Mouse (Mus musculus): ENCODE measurements around the gene Muc1. TPM values are rescaled to one million over a fixed set of nuclear protein-coding genes. Genes with fewer than 3 reads are reported as not detected.
"Not testable (repeated sequence)": the region's sequence is repeated elsewhere in the genome, so short reads cannot be mapped to it uniquely, and the experiment has no call there.

Muc1 gene
- polyA plus RNA-seq, 1 experiment from 2014 or later, result 0.52 TPM

DNA sequence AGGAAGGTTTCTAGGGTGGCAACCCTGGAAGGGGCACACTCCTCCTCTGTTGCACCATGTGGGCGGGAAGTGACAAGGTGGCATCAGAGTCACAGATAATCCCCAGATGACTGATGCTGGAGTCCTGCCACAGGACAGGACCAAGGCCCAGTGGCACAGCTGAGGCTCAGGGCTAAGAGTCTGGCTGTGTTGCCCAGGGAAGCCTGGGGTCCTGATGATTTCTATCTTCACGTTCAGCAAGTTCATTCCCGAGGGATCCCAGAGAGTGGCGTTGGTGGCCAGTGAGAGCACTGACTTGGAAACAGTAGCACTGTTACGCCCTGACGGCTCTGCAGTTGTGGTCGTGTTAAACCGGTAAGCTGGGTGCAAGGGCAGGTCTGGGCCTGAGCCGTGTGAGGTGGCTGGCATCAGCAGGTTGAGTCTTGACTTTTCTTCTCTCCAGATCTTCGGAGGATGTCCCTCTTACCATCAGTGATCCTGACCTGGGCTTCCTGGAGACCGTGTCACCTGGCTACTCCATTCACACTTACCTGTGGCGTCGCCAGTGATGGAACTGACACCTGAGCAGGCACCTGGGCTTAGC, 20.7 kb upstream of the Muc1 start:
- Histone ChIP-seq H3K4me2 (replicated peaks) (no peak overlapping the region), H3K27me3 (ENCODE audit: control insufficient read depth, insufficient read depth, low read length) (no peaks in the 10 kb centered on the region), H3K36me3 (replicated peaks; ENCODE audit: control insufficient read depth, insufficient read depth) (peaks cover 71% of the 10 kb centered on the region), H3K4me1 (replicated peaks; ENCODE audit: control insufficient read depth, insufficient read depth, low read length) (peaks cover 12% of the 10 kb centered on the region), H3K27ac (no peak overlapping the region), H3K4me3 (replicated peaks; ENCODE audit: low read length) (no peak overlapping the region), H3K9me3 (ENCODE audit: control insufficient read depth, low read length) (no peaks in the 10 kb centered on the region), H3K9ac (no peak overlapping the region)
- no peak for DNase-seq (ENCODE audit: low spot score)
- no peak for ATAC-seq (ENCODE audit: low FRiP score)
- WGBS, result 93% methylated on average over 13 of the region's 13 CpGs

DNA sequence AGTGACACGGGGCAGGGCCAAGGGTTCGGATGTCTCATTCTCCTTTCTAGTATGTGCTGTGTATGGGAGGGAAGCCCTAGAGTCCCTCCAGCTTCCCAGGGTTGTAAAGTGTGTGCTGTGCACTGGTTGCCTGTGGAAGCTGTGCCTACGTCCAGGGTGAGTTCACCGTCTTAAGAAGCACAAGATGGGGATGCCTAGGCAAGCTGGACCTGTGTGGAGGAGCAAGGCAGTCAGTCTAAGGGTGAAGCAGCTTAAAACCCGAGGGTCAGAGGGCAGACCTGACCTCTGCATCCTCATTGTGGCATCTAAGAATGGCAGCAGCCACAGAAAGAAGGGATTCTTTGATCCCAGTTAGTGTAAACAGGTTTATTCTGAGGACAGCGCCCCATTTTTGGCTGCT, 20.1 kb upstream of the Muc1 start:
- no peak overlapping the region for H3K27ac ChIP-seq
- WGBS, result 94% methylated on average over 6 of the region's 6 CpGs
- H3K27me3 ChIP-seq (ENCODE audit: control insufficient read depth, insufficient read depth, low read length), result no peaks in the 10 kb centered on the region
- ATAC-seq (ENCODE audit: low FRiP score) (no peak), DNase-seq (ENCODE audit: low spot score) (no peak)
- no peaks in the 10 kb centered on the region for H3K9me3 ChIP-seq (ENCODE audit: control insufficient read depth, low read length)
- no peak overlapping the region for H3K4me2 ChIP-seq (replicated peaks)
- H3K4me1 ChIP-seq (replicated peaks; ENCODE audit: control insufficient read depth, insufficient read depth, low read length), result peaks cover 11% of the 10 kb centered on the region
- peaks cover 71% of the 10 kb centered on the region for H3K36me3 ChIP-seq (replicated peaks; ENCODE audit: control insufficient read depth, insufficient read depth)
- H3K9ac ChIP-seq, result no peak overlapping the region
- no peak overlapping the region for H3K4me3 ChIP-seq (replicated peaks; ENCODE audit: low read length)

DNA sequence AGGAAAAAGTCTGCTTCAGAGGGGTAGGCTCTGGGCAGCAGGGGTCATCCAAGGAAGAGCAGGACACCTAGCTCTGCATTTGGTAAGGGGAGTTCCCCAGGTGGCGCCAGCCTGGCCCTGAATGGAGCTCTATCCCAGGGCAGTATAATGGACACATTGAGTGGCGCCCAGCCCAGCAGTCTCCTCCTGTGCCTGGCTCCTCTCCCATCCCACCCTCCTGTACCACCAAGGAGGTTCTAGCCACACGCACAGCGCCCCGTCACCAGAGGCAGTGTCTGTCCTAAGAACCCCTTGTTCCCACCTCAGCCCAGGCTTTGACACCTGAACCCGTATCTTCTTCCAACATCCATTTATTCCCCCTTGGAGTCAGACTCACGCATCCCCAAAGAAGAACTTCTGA, 19.1 kb upstream of the Muc1 start:
- DNase-seq (ENCODE audit: low spot score), result no peak
- WGBS, result 87% methylated on average over 7 of the region's 7 CpGs
- Histone ChIP-seq H3K9me3 (ENCODE audit: control insufficient read depth, low read length) (no peaks in the 10 kb centered on the region), H3K4me3 (replicated peaks; ENCODE audit: low read length) (no peak overlapping the region), H3K27ac (no peak overlapping the region), H3K4me2 (replicated peaks) (no peak overlapping the region), H3K36me3 (replicated peaks; ENCODE audit: control insufficient read depth, insufficient read depth) (peaks cover 63% of the 10 kb centered on the region), H3K27me3 (ENCODE audit: control insufficient read depth, insufficient read depth, low read length) (no peaks in the 10 kb centered on the region), H3K4me1 (replicated peaks; ENCODE audit: control insufficient read depth, insufficient read depth, low read length) (peaks cover 11% of the 10 kb centered on the region), H3K9ac (no peak overlapping the region)
- no peak for ATAC-seq (ENCODE audit: low FRiP score)

DNA sequence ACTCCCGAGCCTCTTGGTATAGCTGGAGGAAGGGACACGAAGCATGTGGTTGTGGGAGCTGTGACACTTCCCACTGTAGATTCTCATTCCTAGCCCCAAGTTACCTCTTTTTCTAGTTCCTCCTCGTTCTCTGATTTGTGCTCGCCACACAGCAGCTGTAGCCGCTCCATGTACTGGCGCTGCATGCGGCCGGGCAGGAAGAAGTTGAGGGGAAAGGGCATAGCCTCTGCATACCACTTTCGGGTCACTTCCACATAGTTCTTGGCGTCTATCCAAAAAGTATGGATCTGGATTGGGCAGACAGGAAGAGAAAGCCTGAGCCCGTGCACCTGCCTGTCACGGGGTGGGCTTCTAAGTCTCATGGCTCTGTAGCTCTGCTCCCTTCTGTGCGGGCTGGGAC, 18.7 kb upstream of the Muc1 start:
- DNase-seq (ENCODE audit: low spot score) (no peak), ATAC-seq (ENCODE audit: low FRiP score) (no peak)
- Histone ChIP-seq H3K9me3 (ENCODE audit: control insufficient read depth, low read length) (no peaks in the 10 kb centered on the region), H3K4me1 (replicated peaks; ENCODE audit: control insufficient read depth, insufficient read depth, low read length) (peaks cover 12% of the 10 kb centered on the region), H3K36me3 (replicated peaks; ENCODE audit: control insufficient read depth, insufficient read depth) (peaks cover 59% of the 10 kb centered on the region), H3K27ac (no peak overlapping the region), H3K4me3 (replicated peaks; ENCODE audit: low read length) (no peak overlapping the region), H3K27me3 (ENCODE audit: control insufficient read depth, insufficient read depth, low read length) (no peaks in the 10 kb centered on the region), H3K9ac (no peak overlapping the region), H3K4me2 (replicated peaks) (no peak overlapping the region)
- 89% methylated on average over 13 of the region's 13 CpGs for WGBS

DNA sequence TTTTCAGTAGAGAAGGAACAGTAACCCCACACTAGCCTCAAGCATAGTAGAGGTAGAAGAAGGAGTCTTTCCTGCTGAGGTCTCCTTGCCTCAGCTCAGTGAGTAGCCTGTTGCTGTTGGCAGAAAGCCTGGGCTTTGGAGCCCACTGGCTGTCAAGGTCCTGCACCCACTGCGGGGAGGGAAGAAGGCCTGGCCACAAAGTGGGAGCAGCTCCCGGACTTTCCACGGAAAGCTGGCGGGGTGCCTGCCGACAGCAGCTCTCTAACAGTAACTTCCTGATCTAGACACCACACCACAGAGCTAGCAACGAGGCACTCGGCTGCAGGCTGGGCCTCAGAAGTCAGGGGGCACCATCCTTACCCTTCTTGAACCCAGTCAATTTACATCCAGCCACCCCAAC, 18.1 kb upstream of the Muc1 start:
- H3K9ac ChIP-seq, result no peak overlapping the region
- no peaks in the 10 kb centered on the region for H3K9me3 ChIP-seq (ENCODE audit: control insufficient read depth, low read length)
- peaks cover 18% of the 10 kb centered on the region for H3K4me1 ChIP-seq (replicated peaks; ENCODE audit: control insufficient read depth, insufficient read depth, low read length)
- no peak for DNase-seq (ENCODE audit: low spot score)
- H3K4me2 ChIP-seq (replicated peaks), result no peak overlapping the region
- H3K4me3 ChIP-seq (replicated peaks; ENCODE audit: low read length), result no peak overlapping the region
- H3K27me3 ChIP-seq (ENCODE audit: control insufficient read depth, insufficient read depth, low read length), result no peaks in the 10 kb centered on the region
- H3K36me3 ChIP-seq (replicated peaks; ENCODE audit: control insufficient read depth, insufficient read depth), result peaks cover 54% of the 10 kb centered on the region
- ATAC-seq (ENCODE audit: low FRiP score), result no peak
- no peak overlapping the region for H3K27ac ChIP-seq
- WGBS, result 81% methylated on average over 7 of the region's 7 CpGs

DNA sequence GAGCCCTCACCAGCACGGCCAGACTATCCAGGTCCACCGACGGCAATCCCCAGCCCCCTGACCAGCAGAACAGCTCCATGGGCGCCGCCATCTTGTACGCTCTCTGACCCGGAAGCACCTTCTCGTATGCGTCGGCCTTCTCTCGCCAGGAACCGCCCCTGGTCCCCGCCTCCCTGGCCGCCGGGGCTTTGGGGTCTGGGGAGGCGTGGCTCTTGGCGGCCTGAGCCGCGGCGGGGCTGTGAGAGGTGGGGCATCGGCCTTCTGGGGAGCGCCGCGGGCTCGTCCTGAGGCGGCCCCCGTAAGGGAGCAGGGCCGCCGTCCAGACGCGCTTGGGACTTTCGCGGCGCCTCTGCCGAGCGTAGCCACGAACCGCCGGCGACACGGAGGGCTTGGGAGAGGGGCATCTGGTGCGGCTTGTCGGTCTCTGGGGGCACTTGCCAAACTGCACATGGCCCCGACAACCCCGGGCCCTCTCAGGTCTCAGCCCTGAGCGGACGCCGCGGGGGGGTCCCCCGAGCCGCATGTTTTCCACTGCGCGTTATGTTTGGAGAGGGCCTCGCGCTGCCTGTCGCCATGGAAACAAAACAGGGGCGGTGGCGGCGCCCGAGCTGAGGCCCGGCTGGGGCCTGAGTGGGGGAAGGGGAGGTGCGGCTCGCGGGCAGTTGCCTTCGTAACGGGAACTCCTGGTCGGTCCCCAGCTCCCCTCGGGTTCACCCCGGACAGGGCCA, 14.9 kb upstream of the Muc1 start:
- H3K9me3 ChIP-seq (ENCODE audit: control insufficient read depth, low read length), result no peaks in the 10 kb centered on the region
- ATAC-seq (ENCODE audit: low FRiP score) (peak; percentile 86), DNase-seq (ENCODE audit: low spot score) (peak; percentile 94)
- peak overlapping the region; percentile 82 for H3K9ac ChIP-seq
- H3K4me2 ChIP-seq (replicated peaks), result peak overlapping the region; percentile 87
- no peaks in the 10 kb centered on the region for H3K27me3 ChIP-seq (ENCODE audit: control insufficient read depth, insufficient read depth, low read length)
- peaks cover 22% of the 10 kb centered on the region for H3K36me3 ChIP-seq (replicated peaks; ENCODE audit: control insufficient read depth, insufficient read depth)
- H3K27ac ChIP-seq, result peak overlapping the region; percentile 99
- peak overlapping the region; percentile 79 for H3K4me3 ChIP-seq (replicated peaks; ENCODE audit: low read length)
- H3K4me1 ChIP-seq (replicated peaks; ENCODE audit: control insufficient read depth, insufficient read depth, low read length), result peaks cover 19% of the 10 kb centered on the region
- WGBS, result under 1% methylated on average over 63 of the region's 69 CpGs

DNA sequence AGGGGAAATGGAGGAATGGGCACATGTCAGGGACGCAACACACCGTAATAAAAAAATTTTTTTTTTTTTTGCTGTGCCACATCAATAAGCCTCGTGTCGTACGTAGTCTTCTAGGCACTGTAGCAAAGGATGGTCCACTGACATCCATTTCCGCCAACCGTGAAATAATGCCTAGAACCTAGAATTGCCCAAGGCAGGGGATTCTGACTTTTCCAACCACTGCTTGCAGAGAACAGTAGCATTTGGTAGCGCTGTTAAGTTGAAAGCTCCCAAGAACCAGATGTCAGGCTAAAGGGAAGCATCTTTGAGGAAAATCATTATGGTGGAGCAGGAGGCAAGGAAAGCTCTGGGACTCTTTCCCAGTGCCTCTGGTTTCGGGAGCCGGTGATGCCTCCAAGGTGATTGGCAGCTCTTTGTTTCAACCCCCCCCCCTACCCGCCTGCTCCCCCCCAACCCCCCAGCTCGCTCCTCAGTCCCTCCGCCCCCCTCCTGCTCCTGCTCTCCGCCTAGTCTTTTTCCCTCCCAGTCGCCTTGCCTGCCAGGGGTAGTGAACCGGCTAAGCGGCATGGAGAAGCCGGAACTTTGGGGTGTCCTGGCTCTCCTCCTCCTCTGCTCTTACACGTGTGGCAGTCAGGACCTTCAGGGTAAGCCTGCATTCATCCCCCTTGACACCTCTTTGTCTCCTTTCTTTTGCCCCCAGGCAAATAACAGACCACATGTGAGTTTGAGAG, 14.0 kb upstream of the Muc1 start, which contains the start of gene Thbs3:
TSS of gene Thbs3 (plus strand) at position 500 of the 731 bp plus-strand sequence.
- Histone ChIP-seq H3K4me1 (replicated peaks; ENCODE audit: control insufficient read depth, insufficient read depth, low read length) (peaks cover 19% of the 10 kb centered on the region), H3K4me3 (replicated peaks; ENCODE audit: low read length) (peak within 1 kb of the TSS; percentile 79), H3K4me2 (replicated peaks) (peak within 1 kb of the TSS; percentile 87), H3K9me3 (ENCODE audit: control insufficient read depth, low read length) (no peaks in the 10 kb centered on the region), H3K36me3 (replicated peaks; ENCODE audit: control insufficient read depth, insufficient read depth) (peaks cover 13% of the 10 kb centered on the region; the same call in 1 of the 2 replicates), H3K9ac (peak within 1 kb of the TSS; percentile 82), H3K27ac (peak within 1 kb of the TSS; percentile 99), H3K27me3 (ENCODE audit: control insufficient read depth, insufficient read depth, low read length) (no peaks in the 10 kb centered on the region)
- ATAC-seq (ENCODE audit: low FRiP score) (no peak), DNase-seq (ENCODE audit: low spot score) (peak; percentile 43)
- under 1% methylated on average over 15 of the region's 19 CpGs for WGBS

DNA sequence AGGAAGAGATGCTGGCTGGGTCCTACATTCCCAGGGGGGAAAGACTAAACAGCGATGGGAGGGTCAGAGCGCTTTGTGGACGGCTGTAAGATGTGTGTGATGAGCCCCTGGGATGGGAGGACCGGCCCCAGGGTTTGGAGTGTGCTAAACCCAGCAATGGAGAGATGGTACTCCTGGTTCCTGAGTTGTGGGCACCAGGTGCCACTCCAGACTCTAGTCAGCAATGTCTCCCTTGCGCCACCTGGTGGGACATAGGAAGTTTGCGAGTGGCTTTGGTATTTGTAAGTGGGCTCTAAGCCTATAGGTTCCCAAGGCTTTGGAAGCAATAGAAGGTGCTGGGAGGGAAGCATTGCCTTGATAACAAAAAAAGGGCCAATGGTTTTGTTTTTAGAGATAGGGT, 13.0 kb upstream of the Muc1 start:
- ATAC-seq (ENCODE audit: low FRiP score), result peak; percentile 40
- WGBS, result under 1% methylated on average over 6 of the region's 6 CpGs
- Histone ChIP-seq H3K27me3 (ENCODE audit: control insufficient read depth, insufficient read depth, low read length) (no peaks in the 10 kb centered on the region), H3K9me3 (ENCODE audit: control insufficient read depth, low read length) (no peaks in the 10 kb centered on the region), H3K36me3 (replicated peaks; ENCODE audit: control insufficient read depth, insufficient read depth) (0 out of 2 replicates have a peak, but pooled peaks cover 3% of the 10 kb centered on the region), H3K4me2 (replicated peaks) (peak overlapping the region; percentile 87), H3K4me1 (replicated peaks; ENCODE audit: control insufficient read depth, insufficient read depth, low read length) (peaks cover 19% of the 10 kb centered on the region), H3K27ac (peak overlapping the region; percentile 99), H3K9ac (peak overlapping the region; percentile 82), H3K4me3 (replicated peaks; ENCODE audit: low read length) (peak overlapping the region; percentile 79)
- DNase-seq (ENCODE audit: low spot score), result peak; percentile 94

DNA sequence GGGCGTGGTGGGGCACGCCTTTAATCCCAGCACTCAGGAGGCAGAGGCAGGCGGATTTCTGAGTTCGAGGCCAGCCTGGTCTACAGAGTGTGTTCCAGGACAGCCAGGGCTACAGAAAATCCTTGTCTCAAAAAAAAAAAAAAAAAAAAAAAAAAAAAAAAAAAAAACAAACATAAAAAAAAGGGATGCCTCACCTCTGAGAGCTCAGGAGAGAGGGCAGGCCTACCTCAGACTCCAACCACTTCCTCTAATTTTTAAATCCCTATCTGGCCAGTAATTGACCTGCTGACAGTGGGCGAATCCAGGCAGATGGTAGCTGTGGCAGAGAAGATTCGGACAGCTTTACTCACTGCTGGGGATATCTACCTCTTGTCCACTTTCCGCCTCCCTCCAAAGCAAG, 12.4 kb upstream of the Muc1 start:
- ATAC-seq (ENCODE audit: low FRiP score); H3K9me3 ChIP-seq (ENCODE audit: control insufficient read depth, low read length); H3K27me3 ChIP-seq (ENCODE audit: control insufficient read depth, insufficient read depth, low read length); H3K36me3 ChIP-seq (replicated peaks; ENCODE audit: control insufficient read depth, insufficient read depth); H3K27ac ChIP-seq; H3K9ac ChIP-seq; H3K4me3 ChIP-seq (replicated peaks; ENCODE audit: low read length); DNase-seq (ENCODE audit: low spot score): not testable (repeated sequence)
- WGBS, result 68% methylated on average over 7 of the region's 7 CpGs
- Histone ChIP-seq H3K4me2 (replicated peaks) (peak overlapping the region; percentile 87), H3K4me1 (replicated peaks; ENCODE audit: control insufficient read depth, insufficient read depth, low read length) (peaks cover 19% of the 10 kb centered on the region)

Data from hindbrain, embryonic 14.5 days (tissue).